Mouse (Mus musculus): ENCODE data around the gene Itga9. TPM values are rescaled to one million over a fixed set of nuclear protein-coding genes. Genes with fewer than 3 reads are reported as not detected.

Itga9 gene
- polyA plus RNA-seq, 1 experiment from 2014 or later = 31.9 TPM

GRCm38 (mm10) chr9:118841907-118842432 lies 235.5 kb downstream of the Itga9 start:
- 37% methylated on average over 7 of the region's 7 CpGs for WGBS
- H3K4me1 ChIP-seq (ENCODE audit: control insufficient read depth, insufficient read depth, low read length) = peaks cover 13% of the 10 kb centered on the region
- H3K9me3 ChIP-seq (ENCODE audit: control insufficient read depth, low read length) = no peaks in the 10 kb centered on the region
- no peak overlapping the region for H3K4me3 ChIP-seq (ENCODE audit: low read length)
- H3K9ac ChIP-seq (ENCODE audit: low read depth, low read length) = no peak overlapping the region
- peak overlapping the region; percentile 30 for H3K27ac ChIP-seq (ENCODE audit: low read depth, low read length)
- no peak overlapping the region for H3K4me2 ChIP-seq (replicated peaks; ENCODE audit: low read depth, low read length)
- H3K36me3 ChIP-seq (ENCODE audit: control insufficient read depth, insufficient read depth, low read length) = peaks cover 15% of the 10 kb centered on the region
- peak; percentile 47; the same call in 1 of the 2 replicates for ATAC-seq (ENCODE audit: low FRiP score, low TSS enrichment)
- no peaks in the 10 kb centered on the region for H3K27me3 ChIP-seq (ENCODE audit: control insufficient read depth, insufficient read depth, low read length)

GRCm38 (mm10) chr9:118843711-118844110 lies 237.2 kb downstream of the Itga9 start:
- H3K4me1 ChIP-seq (ENCODE audit: control insufficient read depth, insufficient read depth, low read length) = peaks cover 13% of the 10 kb centered on the region
- H3K27me3 ChIP-seq (ENCODE audit: control insufficient read depth, insufficient read depth, low read length) = no peaks in the 10 kb centered on the region
- peaks cover 18% of the 10 kb centered on the region for H3K36me3 ChIP-seq (ENCODE audit: control insufficient read depth, insufficient read depth, low read length)
- WGBS = 76% methylated on average over 5 of the region's 5 CpGs
- no peak overlapping the region for H3K27ac ChIP-seq (ENCODE audit: low read depth, low read length)
- ATAC-seq (ENCODE audit: low FRiP score, low TSS enrichment) = no peak
- no peaks in the 10 kb centered on the region for H3K9me3 ChIP-seq (ENCODE audit: control insufficient read depth, low read length)
- no peak overlapping the region for H3K4me3 ChIP-seq (ENCODE audit: low read length)
- H3K9ac ChIP-seq (ENCODE audit: low read depth, low read length) = no peak overlapping the region
- no peak overlapping the region for H3K4me2 ChIP-seq (replicated peaks; ENCODE audit: low read depth, low read length)

GRCm38 (mm10) chr9:118845003-118845402 lies 238.5 kb downstream of the Itga9 start:
- H3K27me3 ChIP-seq (ENCODE audit: control insufficient read depth, insufficient read depth, low read length) = no peaks in the 10 kb centered on the region
- H3K4me3 ChIP-seq (ENCODE audit: low read length) = no peak overlapping the region
- no peak overlapping the region for H3K9ac ChIP-seq (ENCODE audit: low read depth, low read length)
- 25% methylated on average over 5 of the region's 5 CpGs for WGBS
- H3K27ac ChIP-seq (ENCODE audit: low read depth, low read length) = peak overlapping the region; percentile 17; the same call in 1 of the 2 replicates
- no peak overlapping the region for H3K4me2 ChIP-seq (replicated peaks; ENCODE audit: low read depth, low read length)
- H3K9me3 ChIP-seq (ENCODE audit: control insufficient read depth, low read length) = no peaks in the 10 kb centered on the region
- ATAC-seq (ENCODE audit: low FRiP score, low TSS enrichment) = peak; percentile 55
- H3K36me3 ChIP-seq (ENCODE audit: control insufficient read depth, insufficient read depth, low read length) = peaks cover 23% of the 10 kb centered on the region
- peaks cover 13% of the 10 kb centered on the region for H3K4me1 ChIP-seq (ENCODE audit: control insufficient read depth, insufficient read depth, low read length)

- 77% methylated on average over 3 of the region's 3 CpGs for WGBS
- Histone ChIP-seq H3K27me3 (ENCODE audit: control insufficient read depth, insufficient read depth, low read length) (no peaks in the 10 kb centered on the region), H3K4me3 (ENCODE audit: low read length) (no peak overlapping the region), H3K36me3 (ENCODE audit: control insufficient read depth, insufficient read depth, low read length) (peaks cover 18% of the 10 kb centered on the region; the same call in 1 of the 2 replicates), H3K4me2 (replicated peaks; ENCODE audit: low read depth, low read length) (no peak overlapping the region), H3K9ac (ENCODE audit: low read depth, low read length) (no peak overlapping the region), H3K9me3 (ENCODE audit: control insufficient read depth, low read length) (no peaks in the 10 kb centered on the region), H3K27ac (ENCODE audit: low read depth, low read length) (no peak overlapping the region), H3K4me1 (ENCODE audit: control insufficient read depth, insufficient read depth, low read length) (peaks cover 7% of the 10 kb centered on the region; the same call in 1 of the 2 replicates)
- ATAC-seq (ENCODE audit: low FRiP score, low TSS enrichment) = no peak
Measured at GRCm38 (mm10) chr9:118846766-118847165, 240.3 kb downstream of the Itga9 start.

GRCm38 (mm10) chr9:118856665-118857064 lies 250.2 kb downstream of the Itga9 start:
- ATAC-seq (ENCODE audit: low FRiP score, low TSS enrichment) = no peak; the same call in 1 of the 2 replicates
- no peak overlapping the region for H3K9ac ChIP-seq (ENCODE audit: low read depth, low read length)
- H3K4me3 ChIP-seq (ENCODE audit: low read length) = no peak overlapping the region
- H3K9me3 ChIP-seq (ENCODE audit: control insufficient read depth, low read length) = no peaks in the 10 kb centered on the region
- no peak overlapping the region for H3K4me2 ChIP-seq (replicated peaks; ENCODE audit: low read depth, low read length)
- peaks cover 10% of the 10 kb centered on the region for H3K4me1 ChIP-seq (ENCODE audit: control insufficient read depth, insufficient read depth, low read length)
- H3K27ac ChIP-seq (ENCODE audit: low read depth, low read length) = no peak overlapping the region
- no peaks in the 10 kb centered on the region for H3K27me3 ChIP-seq (ENCODE audit: control insufficient read depth, insufficient read depth, low read length)
- peaks cover 16% of the 10 kb centered on the region; the same call in 1 of the 2 replicates for H3K36me3 ChIP-seq (ENCODE audit: control insufficient read depth, insufficient read depth, low read length)
- 84% methylated on average over 9 of the region's 9 CpGs for WGBS

GRCm38 (mm10) chr9:118860613-118861141 lies 254.2 kb downstream of the Itga9 start:
- Histone ChIP-seq H3K9ac (ENCODE audit: low read depth, low read length) (no peak overlapping the region), H3K9me3 (ENCODE audit: control insufficient read depth, low read length) (no peaks in the 10 kb centered on the region), H3K4me2 (replicated peaks; ENCODE audit: low read depth, low read length) (no peak overlapping the region), H3K27ac (ENCODE audit: low read depth, low read length) (peak overlapping the region; percentile 32; the same call in 1 of the 2 replicates), H3K4me1 (ENCODE audit: control insufficient read depth, insufficient read depth, low read length) (peaks cover 25% of the 10 kb centered on the region), H3K4me3 (ENCODE audit: low read length) (no peak overlapping the region), H3K27me3 (ENCODE audit: control insufficient read depth, insufficient read depth, low read length) (no peaks in the 10 kb centered on the region), H3K36me3 (ENCODE audit: control insufficient read depth, insufficient read depth, low read length) (peaks cover 9% of the 10 kb centered on the region; the same call in 1 of the 2 replicates)
- no peak for ATAC-seq (ENCODE audit: low FRiP score, low TSS enrichment)
- WGBS = 41% methylated on average over 12 of the region's 12 CpGs

GRCm38 (mm10) chr9:118862214-118862613 lies 255.7 kb downstream of the Itga9 start:
- Histone ChIP-seq H3K4me1 (ENCODE audit: control insufficient read depth, insufficient read depth, low read length) (peaks cover 25% of the 10 kb centered on the region), H3K4me2 (replicated peaks; ENCODE audit: low read depth, low read length) (no peak overlapping the region), H3K9ac (ENCODE audit: low read depth, low read length) (no peak overlapping the region), H3K4me3 (ENCODE audit: low read length) (no peak overlapping the region), H3K27ac (ENCODE audit: low read depth, low read length) (no peak overlapping the region; the same call in 1 of the 2 replicates), H3K9me3 (ENCODE audit: control insufficient read depth, low read length) (no peaks in the 10 kb centered on the region), H3K27me3 (ENCODE audit: control insufficient read depth, insufficient read depth, low read length) (no peaks in the 10 kb centered on the region), H3K36me3 (ENCODE audit: control insufficient read depth, insufficient read depth, low read length) (peaks cover 9% of the 10 kb centered on the region; the same call in 1 of the 2 replicates)
- ATAC-seq (ENCODE audit: low FRiP score, low TSS enrichment) = peak; percentile 41; the same call in 1 of the 2 replicates
- WGBS = 49% methylated on average over 12 of the region's 12 CpGs

GRCm38 (mm10) chr9:118862852-118863260 lies 256.4 kb downstream of the Itga9 start:
- H3K4me2 ChIP-seq (replicated peaks; ENCODE audit: low read depth, low read length) = no peak overlapping the region; the same call in 1 of the 2 replicates

GRCm38 (mm10) chr9:118863528-118863927 lies 257.0 kb downstream of the Itga9 start:
- no peak overlapping the region for H3K4me2 ChIP-seq (replicated peaks; ENCODE audit: low read depth, low read length)
- no peaks in the 10 kb centered on the region for H3K9me3 ChIP-seq (ENCODE audit: control insufficient read depth, low read length)
- no peaks in the 10 kb centered on the region for H3K36me3 ChIP-seq (ENCODE audit: control insufficient read depth, insufficient read depth, low read length)
- 92% methylated on average over 8 of the region's 8 CpGs for WGBS
- peaks cover 25% of the 10 kb centered on the region for H3K4me1 ChIP-seq (ENCODE audit: control insufficient read depth, insufficient read depth, low read length)
- H3K27me3 ChIP-seq (ENCODE audit: control insufficient read depth, insufficient read depth, low read length) = no peaks in the 10 kb centered on the region
- no peak overlapping the region for H3K4me3 ChIP-seq (ENCODE audit: low read length)
- no peak overlapping the region for H3K9ac ChIP-seq (ENCODE audit: low read depth, low read length)
- ATAC-seq (ENCODE audit: low FRiP score, low TSS enrichment) = no peak
- no peak overlapping the region for H3K27ac ChIP-seq (ENCODE audit: low read depth, low read length)

More at GRCm38 (mm10) chr9:118862852-118863260, 256.4 kb downstream of the Itga9 start:
- Histone ChIP-seq H3K4me3 (ENCODE audit: low read length) (no peak overlapping the region), H3K27me3 (ENCODE audit: control insufficient read depth, insufficient read depth, low read length) (no peaks in the 10 kb centered on the region), H3K4me1 (ENCODE audit: control insufficient read depth, insufficient read depth, low read length) (peaks cover 25% of the 10 kb centered on the region), H3K9me3 (ENCODE audit: control insufficient read depth, low read length) (no peaks in the 10 kb centered on the region), H3K9ac (ENCODE audit: low read depth, low read length) (no peak overlapping the region), H3K27ac (ENCODE audit: low read depth, low read length) (no peak overlapping the region), H3K36me3 (ENCODE audit: control insufficient read depth, insufficient read depth, low read length) (0 out of 2 replicates have a peak, but pooled peaks cover 3% of the 10 kb centered on the region)
- peak; percentile 66; the same call in 1 of the 2 replicates for ATAC-seq (ENCODE audit: low FRiP score, low TSS enrichment)
- 25% methylated on average over 9 of the region's 9 CpGs for WGBS

Measured in kidney, embryonic 14.5 days (tissue).